Mouse (Mus musculus): ENCODE data around the gene Rasgef1a. TPM values are rescaled to one million over a fixed set of nuclear protein-coding genes. Genes with fewer than 3 reads are reported as not detected.

The Rasgef1a gene
- not detected for total RNA-seq (2023)

DNA sequence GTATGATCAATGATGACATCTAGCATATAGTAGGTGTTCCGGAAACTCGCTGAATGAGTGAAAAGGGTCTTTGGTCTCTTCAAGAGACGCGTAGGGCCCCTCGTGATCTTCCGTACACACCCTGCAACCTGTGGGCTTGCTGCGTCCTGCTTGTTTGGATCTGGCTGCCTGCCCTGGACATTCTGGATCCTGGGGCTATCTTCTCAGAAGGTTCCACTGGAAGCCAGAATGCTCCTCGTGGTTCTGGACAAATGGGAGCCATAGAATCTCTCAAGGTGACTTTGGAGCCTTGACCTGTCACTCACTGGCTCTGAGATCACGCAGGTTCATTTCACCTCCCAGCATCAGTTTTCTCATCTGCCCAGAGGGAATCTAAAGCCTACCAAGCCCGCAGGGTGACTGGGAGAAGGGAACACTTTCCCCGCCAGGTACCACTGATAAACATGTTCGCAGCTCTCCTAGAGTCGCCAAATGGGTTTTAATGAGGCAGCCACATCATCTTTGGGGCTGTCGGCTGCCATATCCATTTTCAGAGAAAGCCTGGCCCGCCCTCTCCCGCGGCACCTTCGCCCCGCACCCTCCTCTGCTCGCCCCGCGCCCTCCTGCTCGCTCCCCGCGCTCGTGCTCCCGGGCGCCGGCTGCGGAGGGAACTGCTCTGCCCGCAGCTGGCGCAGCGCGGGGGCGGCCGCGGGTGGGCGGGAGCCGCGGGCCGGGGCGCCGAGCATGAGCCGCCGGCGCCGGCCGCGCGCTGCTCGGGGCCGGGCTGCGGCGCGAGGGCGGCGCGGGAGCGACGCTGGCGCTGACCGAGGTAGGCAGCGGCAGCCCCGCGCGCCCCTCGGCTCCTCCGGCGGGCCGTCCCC, at the start of gene Rasgef1a:
Gene Rasgef1a (plus strand): TSS at position 683 of the 860 bp plus-strand sequence.

DNA sequence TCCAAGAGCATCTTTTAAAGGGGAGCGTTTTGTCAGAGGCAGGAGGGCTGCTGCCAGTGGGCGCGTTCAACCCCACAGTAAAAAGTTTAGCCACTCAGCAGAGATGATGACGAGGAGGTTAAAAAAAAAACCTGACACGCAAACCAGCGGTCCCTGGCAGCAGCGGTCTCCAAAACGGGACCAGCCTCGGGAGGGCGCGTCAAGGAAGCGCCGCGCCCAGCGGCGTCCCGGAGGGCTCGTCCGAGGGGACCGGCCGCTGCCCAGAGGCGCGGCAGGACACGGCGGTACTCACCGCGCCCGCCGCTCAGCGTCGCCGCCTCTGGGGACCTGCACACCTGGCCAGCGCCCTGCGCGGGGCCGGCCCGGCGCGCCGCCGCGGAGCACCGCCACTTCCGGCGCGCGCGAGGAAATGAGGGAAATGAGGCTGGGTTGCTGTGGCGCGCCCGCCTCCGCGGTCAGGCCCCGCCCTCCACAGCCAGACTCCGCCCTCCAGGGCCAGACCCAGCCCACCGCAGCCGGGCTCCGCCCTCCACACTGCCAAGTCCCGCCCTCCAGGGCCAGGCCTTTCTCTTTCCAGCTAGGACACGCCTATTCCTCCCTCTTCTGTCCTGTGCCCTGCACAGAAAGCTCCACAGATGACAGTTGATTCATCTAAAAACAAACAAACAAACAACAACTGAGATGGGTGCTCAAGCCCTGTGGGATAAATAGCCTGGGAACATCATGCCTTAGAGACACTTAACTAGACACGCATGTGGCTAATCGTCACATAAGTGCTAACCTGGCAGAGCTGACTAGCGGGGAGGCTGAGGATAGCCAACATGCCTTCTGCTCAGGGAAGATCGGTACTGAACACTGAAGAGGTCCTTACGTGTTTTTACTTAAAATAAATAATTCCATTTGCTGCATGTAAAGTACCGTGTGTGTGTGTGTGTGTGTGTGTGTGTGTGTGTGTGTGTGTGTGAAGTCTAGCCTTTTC, 127.8 kb downstream of the Rasgef1a start, which contains the start of gene Csgalnact2:
Gene Csgalnact2 (minus strand): TSS at position 410 of the 979 bp plus-strand sequence.

Other genes starting within 250 kb of the Rasgef1a start
- 10 to 100 TPM; 11.1 to 13.4 TPM for gene Zfp637, start 170.3 kb upstream of the Rasgef1a start, total RNA-seq (2023)
- gene Zfp239, start 149.3 kb upstream of the Rasgef1a start, total RNA-seq (2023), result under 1 TPM; 0.55 to 0.60 TPM
- 100 to 1,000 TPM; 688 to 731 TPM for gene Hnrnpf, start 111.1 kb upstream of the Rasgef1a start, total RNA-seq (2023)
- 10 to 100 TPM in 1 of 2 experiments, 1 to 10 TPM in 1; 9.0 to 13.4 TPM for gene Fxyd4, start 73.7 kb upstream of the Rasgef1a start, total RNA-seq (2023)
- 100 to 1,000 TPM; 117 to 120 TPM for gene Csgalnact2, start 127.7 kb downstream of the Rasgef1a start, total RNA-seq (2023)
- gene Ret, start 186.3 kb downstream of the Rasgef1a start, total RNA-seq (2023), result not detected

Measured in monocyte, adult 59 days (primary cell).